Mouse (Mus musculus) 3134 (cell line): ENCODE data around the gene Kcnh6.
"Not testable (repeated sequence)": the region's sequence is repeated elsewhere in the genome, so short reads cannot be mapped to it uniquely, and the experiment has no call there.

Source experiments
- DNase-seq: peaks from one replicate; pipeline ENCODE4 v3.0.0-alpha.2; 2011; ENCODE audit warnings: low spot score; ENCODE audit not compliant: insufficient read length; ENCODE audit errors: extremely low read depth

Kcnh6 gene

DNA sequence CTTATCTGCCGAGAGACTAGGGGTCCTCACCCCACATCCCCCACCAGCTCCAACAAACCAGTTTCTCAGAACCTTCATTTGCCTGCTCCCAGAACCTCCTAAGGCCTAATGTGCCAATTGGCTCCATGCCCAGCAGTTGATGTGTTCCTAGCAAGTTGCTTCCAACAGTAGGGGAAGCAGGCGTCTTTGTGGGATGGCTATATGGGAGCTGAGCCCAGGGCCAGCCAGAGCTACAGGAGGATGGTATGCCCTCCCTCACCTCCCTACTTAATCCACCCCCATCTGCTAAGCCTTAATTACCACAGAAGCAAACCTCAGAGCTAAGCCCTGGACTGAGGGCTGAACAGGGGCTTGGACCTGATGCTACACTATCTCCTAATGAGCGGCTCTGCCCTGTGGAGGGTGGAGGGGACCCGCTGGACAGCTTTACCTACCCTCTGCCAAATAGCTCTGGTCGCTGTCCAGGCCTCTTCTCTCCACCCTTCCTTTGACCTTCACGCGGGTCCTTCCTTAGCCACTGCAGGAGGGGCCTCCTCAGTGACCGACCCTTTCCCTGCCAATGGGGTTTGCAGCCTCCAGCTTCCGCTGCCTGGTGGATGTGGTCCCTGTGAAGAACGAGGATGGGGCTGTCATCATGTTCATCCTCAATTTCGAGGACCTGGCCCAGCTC lies 5.8 kb downstream of the Kcnh6 start:
- no peak for DNase-seq

DNA sequence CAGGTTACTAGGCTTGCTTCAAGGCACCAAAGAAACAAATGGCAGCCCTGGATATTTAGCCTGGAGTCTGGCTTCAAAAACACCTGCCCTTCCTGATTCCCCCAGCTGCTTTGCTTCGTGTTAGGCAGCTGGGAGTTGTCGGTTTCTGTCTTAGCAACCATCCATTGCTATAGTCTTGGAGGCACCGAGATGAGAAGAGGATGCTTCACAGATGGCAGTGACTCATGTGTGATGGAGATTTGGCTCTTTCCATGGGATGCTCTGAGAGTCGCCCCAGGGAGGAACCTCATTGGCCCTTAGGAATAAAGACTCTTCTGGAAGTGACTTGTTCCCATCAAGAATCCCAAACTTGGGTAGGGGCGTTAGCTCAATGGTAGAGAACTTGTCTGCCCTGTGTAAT lies 8.5 kb downstream of the Kcnh6 start:
- DNase-seq: no peak

DNA sequence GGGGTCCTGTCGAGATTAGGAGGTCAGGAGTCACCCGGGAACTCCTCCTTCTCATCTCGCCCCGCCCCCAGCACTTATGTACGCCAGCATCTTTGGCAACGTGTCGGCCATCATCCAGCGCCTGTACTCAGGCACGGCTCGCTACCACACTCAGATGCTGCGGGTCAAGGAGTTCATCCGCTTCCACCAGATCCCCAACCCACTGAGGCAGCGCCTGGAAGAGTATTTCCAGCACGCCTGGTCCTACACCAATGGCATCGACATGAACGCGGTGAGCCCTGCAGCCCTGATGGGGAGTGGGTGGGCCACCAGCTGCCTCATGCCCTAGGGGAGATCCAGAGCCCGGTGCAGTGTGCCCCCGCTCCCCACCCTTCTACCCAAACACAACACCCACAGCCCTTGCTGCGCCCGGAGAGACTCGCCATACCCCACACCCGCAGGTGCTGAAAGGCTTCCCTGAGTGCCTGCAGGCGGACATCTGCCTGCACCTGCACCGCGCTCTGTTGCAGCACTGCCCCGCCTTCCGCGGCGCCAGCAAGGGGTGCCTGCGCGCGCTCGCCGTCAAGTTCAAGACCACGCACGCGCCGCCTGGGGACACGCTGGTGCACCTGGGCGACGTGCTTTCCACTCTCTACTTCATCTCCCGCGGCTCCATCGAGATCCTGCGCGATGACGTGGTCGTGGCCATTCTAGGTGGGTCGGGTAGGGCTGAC lies 12.3 kb downstream of the Kcnh6 start:
- no peak for DNase-seq

DNA sequence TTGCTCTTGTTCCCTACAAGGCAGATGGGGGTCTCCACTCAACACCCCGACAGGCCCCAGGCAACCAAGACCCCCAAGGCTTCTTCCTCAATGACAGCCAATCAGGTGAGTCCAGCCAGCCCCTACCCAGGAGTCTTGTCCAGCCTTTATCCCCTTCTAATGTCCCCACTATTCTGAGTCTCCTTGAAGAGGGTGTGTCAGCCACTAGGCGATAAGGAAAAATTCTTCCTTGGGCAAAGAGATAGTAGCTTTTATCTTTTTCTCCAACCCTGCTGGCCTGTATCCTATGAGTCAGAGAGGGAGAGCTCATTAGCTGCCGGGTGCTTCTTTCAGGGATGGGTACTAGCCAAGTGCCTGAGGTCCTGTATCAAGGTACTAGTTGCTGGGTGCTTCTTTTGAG lies 17.9 kb downstream of the Kcnh6 start:
- no peak for DNase-seq

DNA sequence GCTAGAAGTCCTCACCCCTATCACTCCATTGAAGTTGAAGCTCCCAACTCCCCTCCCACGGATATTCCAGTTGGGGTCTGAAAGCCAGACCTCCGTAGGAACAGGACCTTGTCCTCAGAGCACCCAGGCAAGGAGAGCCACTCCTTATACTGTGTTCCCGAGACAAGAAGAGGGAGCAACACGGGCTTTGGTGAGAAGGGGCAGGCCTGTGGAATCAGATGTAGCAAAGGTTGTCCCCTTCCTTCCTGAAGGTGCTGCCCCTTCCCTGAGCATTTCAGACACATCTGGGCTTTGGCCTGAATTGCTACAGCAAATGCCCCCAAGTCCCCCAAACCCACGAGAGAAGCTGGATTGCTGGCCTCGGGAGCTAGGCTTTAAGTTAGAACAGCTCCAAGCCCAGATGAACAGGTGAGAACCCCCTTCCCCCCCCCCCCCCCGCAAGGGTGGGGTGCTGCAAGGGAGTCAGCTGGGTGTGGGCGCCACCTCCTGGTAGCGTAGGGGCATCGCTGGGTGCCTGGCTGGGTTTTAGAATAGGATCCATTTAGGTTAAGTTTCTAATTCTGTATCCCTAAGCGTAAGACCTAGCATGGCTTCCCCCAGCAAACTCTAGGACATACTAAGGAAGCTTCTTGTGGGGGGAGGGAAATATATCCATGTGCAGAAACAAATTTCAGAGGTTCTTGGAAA lies 18.7 kb downstream of the Kcnh6 start:
- peak; percentile 41 for DNase-seq

DNA sequence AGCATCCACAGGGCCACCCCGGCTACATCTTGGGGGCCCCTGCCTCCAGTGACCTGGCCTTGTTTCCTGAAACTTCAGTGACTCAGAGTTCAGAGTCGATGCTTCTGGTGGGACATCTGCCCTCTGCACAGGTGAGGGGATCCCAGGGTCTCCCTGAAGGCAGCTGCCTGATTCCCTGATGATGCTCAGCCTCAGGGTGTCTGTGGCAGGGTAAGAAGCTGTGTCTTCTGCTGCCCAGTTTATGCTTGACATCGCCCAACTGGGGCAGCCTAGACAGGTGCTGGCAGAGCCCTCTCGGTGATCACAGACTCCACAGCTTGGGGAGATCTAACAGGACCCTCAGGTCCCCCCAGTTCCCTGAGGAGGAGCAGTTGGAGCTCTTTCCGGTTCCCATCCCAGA lies 19.7 kb downstream of the Kcnh6 start:
- no peak for DNase-seq

DNA sequence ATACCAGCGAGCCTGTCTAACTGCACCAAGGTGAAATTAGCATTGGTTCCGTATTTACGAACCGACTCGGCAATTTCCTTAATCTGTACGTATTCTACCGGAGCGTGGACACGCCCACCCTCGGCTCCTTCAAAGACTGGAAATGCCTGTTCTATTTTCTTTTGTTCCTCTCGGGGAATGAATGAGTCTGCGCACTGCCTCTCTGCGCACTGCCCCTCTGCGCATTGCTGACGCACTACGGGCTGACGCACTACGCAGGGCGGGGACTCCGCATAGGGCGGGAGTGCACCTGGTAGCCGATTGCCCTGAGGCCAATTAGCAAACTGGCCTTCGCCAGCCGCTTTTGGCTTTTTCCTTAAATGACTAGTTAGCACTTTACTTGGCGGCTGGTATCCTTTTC lies 24.1 kb downstream of the Kcnh6 start:
- DNase-seq: not testable (repeated sequence)

DNA sequence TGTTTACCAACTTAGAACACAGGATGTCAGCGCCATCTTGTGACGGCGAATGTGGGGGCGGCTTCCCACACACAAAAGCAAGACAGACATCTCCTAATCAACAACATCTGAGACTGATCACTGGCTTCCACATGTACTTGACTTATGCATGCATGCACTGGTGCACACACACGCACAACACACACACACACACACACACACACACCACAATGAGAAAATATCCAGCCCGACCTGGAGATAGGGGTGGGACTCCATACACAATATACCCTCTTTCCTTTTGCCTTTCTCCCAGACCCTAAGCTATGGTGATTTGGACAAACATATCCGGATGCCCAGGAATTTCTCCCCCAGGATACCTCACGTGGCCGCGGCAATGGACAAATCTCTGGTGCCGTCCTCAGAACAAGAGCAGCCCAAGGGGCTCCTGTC lies 25.6 kb downstream of the Kcnh6 start:
- DNase-seq: no peak

DNA sequence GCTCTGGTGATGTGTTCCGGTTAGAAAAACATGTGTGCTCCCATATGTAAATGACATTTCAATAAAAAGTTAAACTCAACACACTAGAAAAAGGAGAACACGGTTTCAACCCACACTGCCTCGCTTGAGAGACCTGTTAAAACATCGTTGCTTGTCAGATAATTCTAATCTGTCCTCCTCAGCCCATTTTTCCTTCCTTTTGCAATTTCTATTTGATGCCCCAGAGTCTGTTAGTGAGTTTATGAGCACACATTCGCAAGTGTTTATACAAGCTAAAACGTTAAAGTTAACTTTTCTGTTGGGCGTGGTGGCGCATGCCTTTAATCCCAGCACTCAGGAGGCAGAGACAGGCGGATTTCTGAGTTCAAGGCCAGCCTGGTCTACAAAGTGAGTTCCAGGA lies 27.1 kb downstream of the Kcnh6 start:
- DNase-seq: no peak

DNA sequence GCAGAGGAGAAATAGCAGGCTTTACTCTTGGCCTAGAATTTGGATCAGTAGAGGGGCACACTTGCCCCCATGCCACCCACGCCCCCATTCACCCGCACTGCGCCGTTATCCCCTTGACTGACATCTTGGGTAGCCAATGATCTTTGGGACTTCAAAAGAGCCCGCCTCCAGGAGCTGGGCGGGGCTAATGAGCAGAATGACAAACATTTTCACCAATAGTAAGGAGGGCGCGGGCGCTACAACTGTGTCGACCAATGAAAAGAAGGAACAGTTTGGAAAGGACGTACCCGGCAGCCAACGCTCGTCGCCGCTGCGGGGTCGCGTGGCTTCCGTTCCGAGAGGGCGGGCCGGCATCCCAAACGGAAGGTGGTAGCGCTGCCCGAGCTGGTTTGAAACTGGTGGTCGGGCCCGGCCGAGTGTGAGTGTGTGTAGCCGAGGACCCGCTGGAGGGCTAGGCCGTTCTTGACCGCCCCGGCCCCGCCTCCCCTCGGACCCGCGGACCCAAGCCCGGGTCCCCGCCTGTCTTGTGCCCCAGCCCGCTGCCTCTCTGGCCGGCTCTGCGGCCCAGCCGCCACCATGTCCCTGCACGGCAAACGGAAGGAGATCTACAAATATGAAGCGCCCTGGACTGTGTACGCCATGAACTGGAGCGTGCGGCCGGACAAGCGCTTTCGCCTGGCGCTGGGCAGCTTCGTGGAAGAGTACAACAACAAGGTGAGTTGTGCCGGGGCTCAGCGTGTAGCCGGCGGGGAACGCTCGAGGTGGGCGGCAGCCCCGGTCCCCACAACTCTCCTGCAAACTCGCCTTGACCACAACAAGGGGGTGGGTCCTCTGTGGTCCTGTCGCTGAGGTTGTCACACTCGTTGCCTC lies 28.9 kb downstream of the Kcnh6 start, which contains the start of gene Dcaf7:
Gene Dcaf7, plus strand, starts transcription at position 325 of the 870 bp plus-strand sequence.
- DNase-seq: peak; percentile 94

DNA sequence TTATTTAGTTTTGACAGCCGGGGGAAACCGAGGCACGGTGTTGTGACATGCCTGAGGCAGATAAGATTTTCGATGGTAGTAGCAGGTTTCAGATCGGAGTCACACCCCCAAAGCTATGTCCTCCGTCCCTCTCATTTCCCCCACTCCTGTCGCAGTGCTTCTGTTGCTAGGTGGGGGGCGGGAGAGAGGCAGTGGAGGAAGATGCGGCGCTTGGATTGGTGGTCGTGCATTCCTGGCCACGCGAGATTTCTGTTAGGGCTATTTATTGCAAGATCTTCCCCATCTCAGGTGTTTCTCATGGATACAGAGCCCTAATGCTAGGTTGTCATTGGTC lies 29.5 kb downstream of the Kcnh6 start:
- peak; percentile 41 for DNase-seq

DNA sequence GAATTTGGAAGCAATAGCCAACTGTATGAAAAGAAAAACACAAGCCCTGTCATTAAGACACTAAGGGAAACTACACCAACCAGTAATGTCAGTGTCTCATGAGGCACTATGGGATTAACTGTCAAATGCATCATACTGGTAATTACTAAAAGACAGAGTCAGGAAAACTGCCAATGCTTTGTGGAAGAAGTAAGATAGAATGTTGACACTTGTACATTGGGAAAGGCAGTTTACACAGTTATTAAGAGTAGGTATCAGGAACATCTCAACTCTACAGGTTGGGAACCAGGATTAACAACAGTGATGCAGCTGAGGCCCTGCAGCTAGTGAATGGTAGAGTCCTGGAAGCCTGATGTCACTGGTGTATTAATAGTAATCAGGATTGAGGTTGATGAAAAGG lies 36.4 kb downstream of the Kcnh6 start:
- no peak for DNase-seq

DNA sequence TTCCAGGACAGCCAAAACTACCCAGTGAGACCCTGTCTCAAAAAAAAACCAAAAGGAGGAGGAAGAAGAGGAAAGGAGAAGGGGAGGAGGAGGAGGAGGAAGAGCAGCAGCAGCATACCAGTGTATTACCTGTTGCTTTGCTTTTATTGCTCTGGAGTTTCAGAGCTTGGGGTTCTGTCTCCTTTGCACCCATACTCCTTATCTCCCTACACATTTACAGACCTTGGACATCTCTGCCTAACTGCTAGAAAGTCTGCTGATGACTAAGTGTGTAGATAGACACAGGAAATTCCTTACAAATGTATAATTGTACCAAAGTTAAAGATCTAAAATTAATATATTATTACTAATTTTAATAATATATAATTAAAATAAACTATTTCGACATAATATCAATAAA lies 37.3 kb downstream of the Kcnh6 start:
- DNase-seq: no peak

DNA sequence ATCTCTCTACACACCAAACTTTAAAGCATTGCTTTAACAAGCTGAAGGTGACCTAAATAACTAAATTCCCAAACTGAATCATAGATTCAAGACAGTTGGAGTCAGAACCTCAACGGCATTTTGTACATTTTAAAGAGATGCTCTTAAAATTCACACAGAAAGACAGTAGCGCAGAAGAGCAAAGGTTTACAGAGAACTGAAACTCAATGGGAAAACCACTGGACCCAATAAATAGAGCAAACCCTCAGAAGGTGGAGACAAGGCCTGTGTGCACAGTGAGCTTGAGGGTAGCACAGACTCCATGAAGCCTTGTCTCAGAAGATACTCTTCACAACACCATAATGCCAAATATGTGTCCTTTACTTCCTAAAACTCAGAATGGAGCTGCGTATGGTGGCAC lies 37.9 kb downstream of the Kcnh6 start:
- no peak for DNase-seq

DNA sequence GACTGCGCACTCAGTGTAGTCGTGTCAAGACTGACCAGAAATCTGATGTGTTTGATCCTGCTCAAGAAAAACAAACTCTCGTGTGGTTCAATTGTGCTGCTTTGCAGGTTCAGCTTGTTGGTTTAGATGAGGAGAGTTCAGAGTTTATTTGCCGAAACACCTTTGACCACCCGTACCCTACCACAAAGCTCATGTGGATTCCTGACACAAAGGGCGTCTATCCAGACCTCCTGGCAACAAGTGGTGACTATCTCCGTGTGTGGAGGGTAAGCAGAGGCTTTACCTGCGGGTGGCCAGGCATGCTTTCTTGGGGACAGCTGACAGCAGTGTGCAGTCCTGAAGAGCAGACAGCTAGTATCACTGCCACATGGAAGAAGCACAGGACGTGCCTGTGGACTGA lies 38.7 kb downstream of the Kcnh6 start:
- DNase-seq: no peak

DNA sequence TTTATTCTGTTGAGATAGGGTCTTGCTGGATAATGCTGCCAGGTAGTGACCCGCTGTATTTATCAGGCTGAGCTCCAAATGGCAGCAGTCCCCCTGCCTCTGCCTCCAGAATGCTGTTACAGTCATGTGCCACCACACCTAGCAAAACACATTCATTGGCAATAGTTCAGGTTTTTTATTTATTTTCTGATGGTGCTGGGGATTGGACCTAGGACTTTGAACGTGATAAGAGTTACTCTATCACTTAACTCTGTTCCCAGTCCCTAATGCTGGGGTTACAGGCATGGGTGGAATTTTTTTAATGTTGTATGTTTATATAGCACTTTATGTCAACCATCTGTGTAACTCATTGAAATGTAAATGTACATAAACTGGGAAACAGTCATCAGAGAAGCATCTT lies 46.0 kb downstream of the Kcnh6 start:
- DNase-seq: no peak

DNA sequence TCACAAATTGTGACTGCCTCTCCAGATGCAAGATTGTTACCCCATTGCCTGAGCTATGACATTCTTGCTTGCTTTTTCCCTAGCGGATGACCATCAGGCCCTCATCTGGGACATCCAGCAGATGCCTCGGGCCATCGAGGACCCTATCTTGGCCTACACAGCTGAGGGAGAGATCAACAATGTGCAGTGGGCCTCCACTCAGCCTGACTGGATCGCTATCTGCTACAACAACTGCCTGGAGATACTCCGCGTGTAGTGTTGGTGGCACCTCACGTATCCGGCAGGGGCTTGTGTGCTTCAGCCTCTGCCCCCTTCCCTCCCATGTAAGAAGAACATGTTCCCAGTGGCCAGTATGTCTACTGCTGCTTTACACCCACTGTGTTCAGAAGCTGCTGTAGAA lies 46.7 kb downstream of the Kcnh6 start:
- no peak for DNase-seq

DNA sequence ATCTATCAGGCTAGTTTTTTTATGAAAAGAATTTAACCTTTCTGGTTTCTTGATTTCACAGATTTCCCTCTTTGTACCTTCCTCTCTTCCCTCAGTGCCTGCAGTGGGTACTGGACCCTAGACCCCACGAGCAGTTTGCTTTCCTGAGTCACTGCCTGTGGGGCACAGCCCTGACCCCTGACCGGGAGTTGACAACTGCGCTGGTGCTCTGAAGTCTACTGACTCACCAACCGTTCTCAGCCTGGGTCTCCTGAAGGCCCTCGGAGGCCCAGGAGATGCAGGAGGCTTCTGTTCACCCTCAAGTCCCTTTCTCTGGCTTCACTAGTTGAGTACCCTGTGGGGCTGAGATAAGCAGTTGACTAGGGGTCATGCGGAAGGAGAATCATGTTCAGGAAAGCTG lies 47.4 kb downstream of the Kcnh6 start:
- no peak for DNase-seq

DNA sequence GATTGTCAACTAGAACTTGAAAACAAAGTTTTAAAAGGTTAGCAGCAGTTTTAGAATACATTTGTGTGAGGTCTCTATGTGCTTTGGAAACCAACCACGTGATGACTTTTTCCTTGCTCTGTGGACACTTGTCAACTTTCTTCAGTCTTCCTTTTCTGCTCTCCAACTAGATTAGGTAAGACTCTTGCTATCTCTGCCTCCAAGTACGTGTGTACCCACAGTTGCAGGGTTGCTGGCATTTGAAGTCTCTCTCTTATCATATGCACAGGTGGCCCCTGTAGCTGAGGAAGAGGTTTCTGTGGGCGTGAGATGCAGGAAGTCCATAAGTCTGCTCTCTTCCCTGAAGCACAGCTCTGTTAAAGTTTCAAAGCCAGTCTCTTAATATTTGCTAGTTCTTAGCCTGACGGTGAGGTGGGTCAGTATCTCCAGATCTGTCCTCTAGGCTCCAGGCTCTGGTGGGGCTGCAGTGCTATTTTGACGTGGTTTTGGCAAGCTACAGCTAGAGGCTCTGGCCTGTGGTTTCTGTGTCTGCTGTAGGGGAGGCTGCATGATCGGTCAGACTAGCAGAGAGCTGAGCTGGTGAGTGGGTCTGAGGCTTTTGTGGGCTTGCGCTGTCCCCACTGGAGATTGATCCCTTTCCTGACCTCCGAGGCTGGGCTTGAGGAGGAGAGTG lies 49.0 kb downstream of the Kcnh6 start:
- DNase-seq: no peak

DNA sequence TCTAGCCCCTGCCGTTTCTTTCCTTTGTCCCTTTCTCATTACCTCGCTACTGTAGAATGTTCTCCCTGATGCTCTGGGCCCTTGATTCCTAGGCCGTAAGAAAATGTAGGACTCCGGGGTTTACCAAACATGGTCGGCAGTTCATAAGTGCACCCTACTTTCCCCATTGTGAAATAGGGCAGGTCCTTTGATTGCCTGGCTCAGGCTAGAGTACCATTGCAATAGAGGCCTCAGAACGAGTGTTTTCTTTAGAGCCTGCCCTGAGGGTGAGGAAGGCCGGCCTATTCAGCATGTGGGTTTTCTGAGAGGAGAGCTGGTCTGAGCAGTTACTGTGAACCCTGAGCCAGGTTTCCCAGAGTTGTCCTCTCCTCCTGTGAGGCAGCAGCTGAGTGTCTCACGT lies 50.1 kb downstream of the Kcnh6 start:
- no peak for DNase-seq

DNA sequence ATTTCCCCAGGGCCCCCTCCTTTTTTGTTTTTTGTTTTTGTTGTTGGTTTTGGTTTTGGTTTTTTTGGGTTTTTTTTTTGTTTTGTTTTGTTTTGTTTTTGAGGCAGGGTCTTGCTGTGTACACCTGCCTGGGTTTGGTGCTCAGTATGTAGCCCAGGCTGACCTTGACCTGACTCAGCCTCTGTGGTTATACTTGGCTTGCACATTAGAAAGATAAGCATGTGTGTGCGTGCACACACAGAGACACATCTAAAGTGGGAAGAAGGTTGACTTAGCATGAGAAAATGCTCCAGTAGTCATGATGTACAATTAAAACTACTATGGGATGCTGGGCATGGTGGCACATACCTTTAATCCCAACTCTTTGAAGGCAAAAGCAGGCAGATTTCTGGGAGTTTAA lies 52.6 kb downstream of the Kcnh6 start:
- no peak for DNase-seq
